Mouse (Mus musculus) B cell, adult 2 months (primary cell): ENCODE measurements at regions not wholly inside any gene's neighbourhood (a gene's known extent, or its start where the extent isn't known, plus 50 kb on each side); places are given as distances from the start of the nearest gene placed in this dataset.

Experiments used
- DNase-seq, 2 experiments: peaks; one replicate each; pipeline ENCODE4 v3.0.0; 2022

DNA sequence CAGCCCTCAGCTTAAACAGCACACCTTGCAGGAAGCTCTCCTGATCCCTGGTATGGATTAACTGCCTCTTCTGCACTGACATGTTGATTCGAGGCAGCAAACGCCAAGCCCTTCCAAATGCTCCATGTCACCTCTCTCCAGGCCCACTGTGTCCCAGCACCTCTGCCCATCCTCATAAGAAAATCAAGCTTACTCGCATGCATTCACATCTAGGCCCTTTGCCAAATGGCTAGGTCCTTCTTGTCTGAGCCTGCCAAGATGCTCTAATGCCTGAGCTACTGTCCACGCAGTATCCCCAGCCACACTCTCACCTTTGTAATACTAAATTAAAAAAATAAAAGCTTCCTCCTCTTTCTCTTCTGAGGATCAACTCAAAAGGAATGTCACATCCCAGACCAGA is 588.7 kb upstream of the Cdh11 start:
- no peak for DNase-seq

DNA sequence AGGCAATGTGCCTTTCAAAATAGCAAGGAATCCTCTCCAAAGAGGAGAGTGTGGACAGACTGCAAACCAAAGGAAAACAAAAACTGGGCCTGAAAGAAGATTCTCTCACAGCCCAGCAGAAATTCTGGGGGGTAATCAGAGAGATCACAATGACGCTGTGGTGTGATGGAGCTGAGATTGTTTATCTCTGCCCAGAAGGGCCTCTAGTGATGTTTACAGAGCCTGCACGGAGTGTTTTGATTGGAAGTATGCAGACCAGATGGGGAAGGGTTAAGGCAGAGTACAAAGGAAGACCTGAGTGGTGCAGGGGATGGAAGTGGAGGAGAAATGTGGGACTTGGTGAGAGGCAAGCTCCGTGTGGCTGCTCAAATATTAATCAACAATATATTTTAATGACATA is 593.1 kb upstream of the Cdh11 start:
- DNase-seq, result no peak

DNA sequence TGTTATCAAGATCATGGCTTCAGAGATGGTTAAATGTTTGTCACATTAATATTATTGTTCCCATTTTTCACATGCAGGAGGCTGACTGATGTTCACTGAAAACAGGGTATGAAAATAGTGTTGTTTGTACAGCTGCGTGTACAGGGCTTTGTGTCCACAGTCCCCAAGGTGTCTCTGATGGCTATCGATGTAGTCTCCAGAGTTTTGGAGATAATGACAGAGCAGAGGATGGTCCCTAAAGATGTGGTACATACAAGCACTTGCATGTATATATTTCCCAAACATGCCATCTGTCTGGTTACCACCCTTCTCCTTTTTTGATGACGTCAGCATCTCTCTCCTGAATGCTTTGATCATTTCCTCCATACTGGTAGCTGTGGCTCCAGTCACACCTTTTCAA is 596.1 kb upstream of the Cdh11 start:
- no peak for DNase-seq

DNA sequence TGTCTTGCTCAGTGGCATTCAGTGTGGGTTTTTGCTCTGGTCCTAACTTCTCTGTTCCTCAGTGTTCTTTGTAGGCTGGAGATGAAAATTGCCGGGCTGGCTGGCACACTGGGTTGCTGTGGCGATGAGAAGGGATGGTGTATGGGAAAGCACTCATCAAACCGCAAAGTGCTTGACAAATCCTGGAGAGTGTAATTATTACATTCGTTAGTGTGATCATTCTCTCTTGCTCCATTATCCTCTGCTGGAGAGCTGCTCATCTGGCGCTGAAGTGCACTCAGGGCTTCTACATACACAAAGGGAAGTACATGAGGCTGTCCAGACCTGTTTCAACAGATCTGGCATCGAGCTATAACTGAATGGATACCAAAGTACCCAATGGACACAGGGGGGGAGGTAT is 605.9 kb upstream of the Cdh11 start:
- DNase-seq, result no peak

DNA sequence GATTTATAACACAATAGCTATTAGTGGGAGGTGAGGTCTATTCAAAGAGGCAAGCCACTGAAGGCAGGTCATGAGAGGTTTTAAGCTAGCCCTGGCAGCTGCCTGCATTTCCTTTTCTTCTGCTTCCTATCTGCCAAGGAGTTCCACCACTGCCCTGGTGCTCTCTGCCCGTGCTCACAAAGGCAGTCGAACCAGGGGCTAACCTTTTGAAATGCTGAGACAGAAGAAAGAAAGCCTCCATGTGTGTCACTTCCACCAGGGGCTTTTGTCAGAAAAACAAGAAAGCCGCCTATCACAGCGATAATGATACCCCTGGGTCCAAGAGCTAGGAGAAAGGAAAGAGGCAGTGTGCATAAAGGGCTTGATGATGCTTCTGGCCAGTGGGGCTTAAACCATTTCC is 609.9 kb upstream of the Cdh11 start:
- DNase-seq, result no peak

DNA sequence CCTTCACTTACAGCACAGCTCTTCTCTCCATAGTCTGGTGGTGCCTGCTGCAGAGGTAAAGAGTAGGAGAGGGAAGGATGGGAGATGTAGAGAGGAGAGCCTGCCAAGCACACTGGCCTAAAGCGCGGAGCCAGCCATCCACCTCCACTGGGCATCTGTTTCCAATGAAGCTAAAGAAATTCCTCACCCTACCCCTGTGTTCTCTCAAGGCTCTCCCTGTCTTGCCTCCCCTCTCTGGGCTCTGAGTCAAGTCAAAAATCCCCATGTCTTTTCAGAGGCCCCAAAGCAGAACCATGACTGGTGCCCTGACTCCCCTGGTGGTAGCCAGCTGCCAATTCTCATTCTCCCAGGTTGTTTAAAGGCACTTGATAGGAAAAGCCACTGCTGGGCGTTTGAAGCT is 612.7 kb upstream of the Cdh11 start:
- no peak for DNase-seq

DNA sequence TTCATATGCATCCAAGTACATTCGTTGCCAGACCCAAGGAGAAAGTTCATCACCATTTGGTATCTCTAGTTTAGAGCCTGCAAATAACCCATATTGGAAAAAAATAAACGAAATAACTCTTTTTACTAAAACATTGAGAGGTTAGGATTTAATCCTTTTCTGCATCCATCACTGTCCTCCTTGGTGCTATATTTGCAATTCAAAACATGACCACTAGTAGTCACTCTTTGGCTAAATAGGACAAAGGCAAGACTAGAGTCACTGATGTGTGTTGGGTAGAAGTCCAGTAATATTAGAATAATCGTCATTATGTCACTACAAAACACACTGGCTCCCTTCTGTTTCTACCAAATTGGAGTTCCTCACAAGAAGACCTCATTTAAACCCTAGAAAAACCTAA is 614.0 kb upstream of the Cdh11 start:
- DNase-seq, result no peak

DNA sequence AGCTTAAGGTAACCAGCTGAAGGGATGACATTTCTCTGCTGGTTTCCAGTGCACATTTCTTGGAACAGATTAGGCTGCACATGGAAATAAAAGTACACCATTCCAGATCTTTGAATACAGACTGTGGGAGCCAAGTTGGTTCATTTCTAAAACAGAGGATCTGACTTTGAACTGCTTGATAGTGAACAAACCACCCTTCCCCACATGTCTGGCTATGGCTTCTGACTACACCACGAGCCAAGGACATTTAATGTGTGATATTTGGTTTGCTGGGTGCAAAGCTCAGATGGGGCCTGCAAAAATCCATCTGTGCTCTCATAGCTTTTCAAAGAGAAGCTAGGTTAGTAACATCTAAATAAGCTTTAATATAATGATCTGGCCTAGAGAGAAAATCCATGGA is 614.7 kb upstream of the Cdh11 start:
- no peak for DNase-seq

DNA sequence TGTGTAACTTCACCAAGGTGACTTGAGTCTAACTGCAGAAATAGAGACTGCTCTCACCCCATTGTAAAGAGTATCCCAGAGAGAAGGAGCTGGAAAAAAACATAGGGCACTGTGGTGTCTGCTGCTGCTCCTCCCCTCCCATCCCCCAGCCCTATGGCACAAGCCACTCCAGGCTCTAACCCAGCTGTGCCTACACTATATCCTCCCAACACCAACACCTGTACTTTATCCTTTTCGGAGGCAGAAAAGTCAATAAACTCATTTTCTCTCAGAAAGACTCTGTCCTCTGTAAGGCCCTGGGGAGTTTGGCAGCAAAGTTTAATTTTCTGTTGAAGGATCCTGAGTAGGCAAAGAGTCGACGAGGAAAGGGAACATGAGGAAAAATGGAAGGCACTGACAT is 617.3 kb upstream of the Cdh11 start:
- DNase-seq, result no peak

DNA sequence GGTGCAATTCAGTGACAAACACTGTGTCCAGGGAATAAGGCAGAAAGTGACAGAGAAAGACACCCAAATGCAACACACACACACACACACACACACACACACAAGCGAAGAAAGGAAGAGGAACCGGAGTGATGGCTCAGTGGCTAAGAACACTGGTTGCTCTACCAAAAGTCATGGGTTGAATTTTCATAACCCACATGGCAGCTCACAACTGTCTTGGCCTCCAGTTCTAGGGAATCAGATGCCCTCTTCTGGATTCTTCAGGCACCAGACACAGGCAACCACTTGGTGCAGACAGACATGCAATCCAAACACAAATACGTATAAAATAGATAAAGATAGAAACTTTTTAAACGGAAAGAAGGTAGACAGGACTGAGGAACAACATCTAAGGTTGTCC is 618.4 kb upstream of the Cdh11 start:
- no peak for DNase-seq

DNA sequence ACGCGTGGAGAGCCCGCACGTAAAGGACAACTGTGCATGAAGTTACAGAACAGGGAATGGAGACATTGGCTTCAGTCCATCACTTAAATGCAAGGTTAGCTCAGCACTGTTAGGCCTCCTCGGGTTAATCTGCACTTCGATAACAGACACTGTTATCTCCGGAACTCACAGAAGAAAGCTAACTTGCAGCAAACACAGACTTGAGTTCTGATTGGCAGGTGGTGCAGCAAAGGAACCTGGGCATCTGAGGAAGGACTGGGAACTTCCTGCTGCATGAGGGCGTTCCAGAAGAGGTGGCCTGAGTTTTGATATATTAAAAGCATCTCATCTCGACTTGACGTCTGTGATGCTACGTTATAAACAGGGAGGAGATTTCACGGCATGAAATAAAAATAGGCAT is 620.3 kb upstream of the Cdh11 start:
- DNase-seq, result no peak

DNA sequence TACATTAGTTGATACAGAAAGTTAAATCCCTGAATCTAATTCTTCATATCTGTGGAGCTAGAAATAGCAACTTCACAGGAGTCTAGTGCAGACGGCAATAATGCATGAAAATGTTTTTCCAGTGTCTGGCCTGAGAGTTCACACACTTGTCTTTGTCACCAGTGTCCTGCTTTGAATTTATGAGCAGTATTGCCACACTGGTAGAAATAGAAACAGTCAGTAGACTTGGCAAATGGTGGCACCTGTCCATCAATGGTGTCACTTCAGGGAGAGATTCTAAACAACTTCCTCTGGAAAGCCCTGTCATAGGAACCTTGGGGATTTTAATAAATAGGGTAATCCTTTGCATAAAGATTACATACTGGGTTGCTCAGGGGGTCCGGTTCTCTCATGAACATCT is 621.5 kb upstream of the Cdh11 start:
- no peak for DNase-seq

DNA sequence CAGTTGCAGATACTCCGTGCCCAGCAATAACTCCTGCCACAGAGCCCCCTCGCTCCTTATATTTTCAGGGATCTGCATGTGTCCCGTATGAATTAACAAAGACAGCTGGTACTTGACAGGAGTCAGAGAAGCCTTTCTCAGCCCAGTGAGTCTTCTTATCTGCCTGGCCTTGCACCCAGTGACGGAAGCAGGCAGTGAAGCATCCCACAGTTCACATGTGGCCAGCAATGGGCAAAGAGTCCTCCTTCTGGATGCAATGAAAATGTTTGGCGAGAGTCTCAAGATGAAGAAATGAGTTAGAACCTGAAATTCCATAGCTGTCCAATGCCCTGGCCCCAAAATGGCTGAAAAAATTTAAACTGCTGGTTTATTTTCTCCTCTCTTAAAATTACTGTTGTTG is 622.2 kb upstream of the Cdh11 start:
- DNase-seq, result no peak

DNA sequence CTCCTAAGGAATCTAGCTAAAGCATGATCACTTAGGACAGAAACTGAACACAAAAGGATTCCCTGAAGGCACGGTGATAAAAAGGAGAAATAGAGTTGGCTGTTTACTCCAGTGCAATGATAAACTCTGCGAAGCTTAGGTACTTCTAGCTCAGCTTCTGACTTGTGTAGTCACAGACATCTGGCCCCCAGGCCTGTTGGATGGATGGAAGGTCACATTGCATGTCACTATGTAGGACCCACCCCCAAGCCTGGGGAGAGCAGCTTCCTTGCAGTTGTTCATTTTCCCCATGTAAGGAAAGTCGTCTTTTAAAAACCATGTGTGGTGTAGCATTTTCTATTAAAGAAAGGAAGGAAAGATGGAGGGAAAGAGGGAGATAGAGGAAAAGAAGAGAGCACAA is 623.0 kb upstream of the Cdh11 start:
- DNase-seq, result no peak

DNA sequence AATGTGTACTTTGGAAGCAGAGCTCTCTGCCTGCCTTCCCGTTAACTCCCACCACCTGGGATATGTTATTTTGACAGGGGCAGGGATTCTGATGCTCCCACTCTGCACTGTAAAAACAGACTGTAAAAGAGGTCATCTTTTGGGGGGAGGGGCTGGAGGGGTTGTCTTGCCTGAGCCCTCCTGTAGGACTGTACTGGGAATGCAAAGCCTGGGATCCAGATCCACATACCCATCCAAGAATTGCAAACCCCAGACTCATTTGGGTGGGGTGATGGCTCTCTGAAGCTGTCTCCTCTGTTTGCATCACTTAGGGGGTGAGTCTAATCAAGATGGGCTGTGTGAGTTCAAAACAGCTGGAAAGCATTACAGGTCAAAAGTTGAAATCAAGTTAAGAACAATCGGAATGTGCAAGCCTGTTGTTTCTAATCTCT is 623.7 kb upstream of the Cdh11 start:
- no peak for DNase-seq

DNA sequence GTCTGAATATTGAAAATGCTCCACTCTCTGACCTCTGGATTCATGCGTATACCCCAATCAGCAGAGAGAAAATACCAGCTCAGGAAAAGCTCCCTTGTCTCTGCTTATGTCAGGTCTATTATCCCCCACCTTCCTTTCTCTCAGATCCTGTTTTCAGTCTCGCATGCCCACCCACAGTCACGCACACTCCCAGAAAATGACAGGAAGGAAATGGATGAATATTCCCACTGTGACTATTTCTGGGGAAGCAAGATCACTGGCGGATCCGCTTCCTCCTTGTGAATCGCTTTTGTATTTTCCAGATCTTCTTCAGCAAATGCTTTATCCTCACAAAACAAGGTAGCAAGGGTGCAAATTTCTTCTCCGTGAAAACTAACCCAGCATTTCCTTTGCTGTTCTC is 627.3 kb upstream of the Cdh11 start:
- no peak for DNase-seq

DNA sequence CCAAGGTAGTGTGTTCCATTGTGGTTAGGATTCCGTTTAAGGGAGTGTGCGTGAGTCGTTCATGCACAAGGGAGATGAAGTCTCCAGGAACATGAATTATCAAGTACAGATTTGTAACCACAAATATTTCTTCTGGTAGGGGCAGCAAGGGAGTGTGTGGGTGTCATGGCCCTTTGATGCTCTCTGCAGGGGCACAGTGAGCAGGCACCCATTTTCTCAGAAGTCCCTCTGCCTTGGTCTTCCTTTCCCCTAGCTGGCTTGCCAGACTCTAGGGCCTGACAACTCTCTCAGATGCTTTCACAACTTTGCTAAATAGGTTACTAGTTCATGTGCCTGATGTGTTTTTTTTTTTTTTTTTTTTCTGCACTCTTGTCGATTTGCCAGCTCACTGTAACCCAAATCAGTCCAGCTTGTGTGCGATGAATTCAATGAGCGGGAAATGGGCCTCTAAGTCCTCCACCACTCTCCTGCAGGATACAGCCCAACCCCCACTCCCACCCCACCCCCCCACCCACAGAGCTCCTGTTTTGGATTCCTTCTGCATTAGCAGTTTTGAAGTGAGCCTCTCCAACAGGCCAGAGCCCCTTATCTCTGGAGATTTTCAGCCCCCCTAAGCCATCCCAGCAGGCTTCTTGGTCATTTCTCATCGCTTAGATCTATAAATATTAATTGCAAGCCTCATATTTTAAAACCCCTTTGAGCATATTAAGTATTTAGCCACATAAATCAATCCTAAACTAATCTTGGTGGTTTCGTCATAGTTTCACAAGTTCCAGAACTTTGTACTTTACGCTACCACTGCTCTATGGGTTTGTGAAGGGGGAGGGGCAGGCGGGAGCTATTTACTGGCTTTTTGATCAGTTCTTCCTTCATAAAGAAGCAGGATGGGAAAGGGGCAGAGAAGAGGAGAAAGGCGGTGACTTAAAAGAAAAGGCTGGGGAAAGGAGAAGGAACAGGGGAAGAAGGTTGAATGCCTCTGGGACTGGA is 628.4 kb upstream of the Cdh11 start:
- no peak for DNase-seq

DNA sequence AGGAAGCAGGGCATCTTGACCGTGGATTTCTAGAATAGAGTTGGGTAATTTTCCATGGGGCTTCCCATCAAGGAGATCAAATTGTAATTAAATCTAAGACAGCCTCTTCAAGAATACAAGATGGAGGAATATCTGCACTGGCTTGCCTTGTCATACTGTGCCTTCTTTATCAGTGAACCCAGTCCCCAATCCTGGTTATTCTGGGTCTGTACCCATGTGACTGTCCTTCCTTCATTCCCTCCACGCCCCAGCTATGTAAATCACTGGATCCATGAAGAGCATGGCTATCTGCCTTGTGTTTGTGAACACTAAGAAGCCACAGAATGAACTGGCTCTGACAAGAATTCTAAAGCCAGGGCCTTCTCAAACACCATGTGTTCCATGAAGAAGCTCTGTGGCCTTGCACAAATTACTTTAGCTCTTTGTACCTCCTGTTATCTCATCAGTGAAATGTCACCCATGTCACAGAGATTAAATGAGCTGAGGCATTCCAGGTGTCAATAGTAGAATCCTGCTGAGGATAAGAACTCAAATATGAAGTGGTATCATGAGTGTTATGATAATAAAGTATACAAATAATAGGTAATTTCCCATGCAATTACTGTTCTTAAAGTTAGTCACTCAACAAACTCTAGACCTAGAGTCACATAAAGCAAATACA is 637.0 kb upstream of the Cdh11 start:
- no peak for DNase-seq

DNA sequence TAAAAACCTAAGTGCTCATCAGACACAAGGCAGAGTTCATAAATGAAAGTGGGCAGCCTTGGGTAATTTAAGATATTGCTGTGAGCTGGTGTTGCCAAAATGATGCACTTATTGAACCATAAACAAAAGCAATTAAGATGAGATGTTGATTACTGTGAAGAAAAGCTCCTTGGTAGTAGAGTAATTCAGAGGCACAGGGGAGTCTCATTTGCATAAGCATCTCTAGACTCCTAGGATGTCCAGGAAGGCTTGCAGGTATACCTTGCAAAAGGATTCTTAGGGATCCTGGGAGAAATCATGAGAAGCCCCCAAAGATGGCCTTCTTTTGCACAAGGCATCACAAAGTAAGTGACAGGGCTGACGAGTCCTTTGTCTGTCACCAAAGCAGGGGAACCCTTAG is 640.5 kb upstream of the Cdh11 start:
- no peak for DNase-seq

DNA sequence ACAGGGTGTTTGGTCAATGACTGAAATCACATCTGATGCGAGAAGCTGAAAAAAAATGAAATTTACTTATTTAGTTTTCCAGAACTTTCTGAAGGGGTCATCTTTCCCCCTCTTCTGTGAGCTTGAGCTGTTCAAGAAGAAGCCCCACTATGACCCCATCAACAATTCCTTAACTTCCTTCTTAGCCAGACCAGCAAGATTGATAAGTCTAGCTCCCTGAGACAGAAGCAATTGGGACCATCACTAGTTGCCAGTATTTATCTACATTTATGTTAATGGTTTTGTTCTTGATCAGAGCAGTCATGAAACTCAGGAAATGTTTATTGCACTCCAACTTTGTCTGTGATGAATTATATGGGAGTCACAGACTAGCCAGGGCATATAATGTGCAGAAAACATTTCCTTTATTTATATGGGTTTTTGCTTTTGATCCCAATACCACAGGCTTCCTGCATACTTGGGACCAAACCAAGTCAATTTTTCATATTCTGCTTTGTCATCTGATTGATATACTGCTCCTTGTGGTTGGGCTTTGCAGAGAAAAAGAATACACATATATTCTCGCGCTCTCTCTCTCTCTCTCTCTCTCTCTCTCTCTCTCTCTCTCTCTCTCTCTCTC is 645.5 kb upstream of the Cdh11 start:
- DNase-seq, result no peak

DNA sequence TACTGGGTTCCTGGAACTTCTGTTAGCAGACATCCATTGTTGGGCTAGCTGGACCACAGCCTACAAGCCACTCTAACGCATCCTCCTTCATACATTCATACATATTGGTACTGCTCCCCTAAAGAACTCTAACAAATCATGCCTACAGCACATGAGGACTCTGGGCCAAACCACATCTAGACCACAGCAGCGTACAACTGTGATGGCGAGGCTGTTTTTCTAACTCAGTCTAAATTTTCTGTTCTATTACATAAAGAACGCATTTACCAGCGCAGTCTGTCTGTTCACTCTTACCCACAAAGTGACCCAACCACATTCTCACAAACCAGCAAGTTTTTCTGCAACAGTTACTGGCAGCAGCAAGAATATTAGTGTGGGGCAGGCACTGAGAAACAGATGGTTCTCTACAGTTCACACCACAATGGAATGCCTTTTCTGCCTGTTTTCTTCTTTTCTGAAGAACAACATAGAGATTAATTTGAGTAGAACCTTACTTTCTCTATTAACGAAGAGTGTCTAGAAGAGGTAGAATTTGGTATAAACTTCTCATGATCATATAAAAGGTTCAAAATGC is 648.2 kb upstream of the Cdh11 start:
- no peak for DNase-seq

DNA sequence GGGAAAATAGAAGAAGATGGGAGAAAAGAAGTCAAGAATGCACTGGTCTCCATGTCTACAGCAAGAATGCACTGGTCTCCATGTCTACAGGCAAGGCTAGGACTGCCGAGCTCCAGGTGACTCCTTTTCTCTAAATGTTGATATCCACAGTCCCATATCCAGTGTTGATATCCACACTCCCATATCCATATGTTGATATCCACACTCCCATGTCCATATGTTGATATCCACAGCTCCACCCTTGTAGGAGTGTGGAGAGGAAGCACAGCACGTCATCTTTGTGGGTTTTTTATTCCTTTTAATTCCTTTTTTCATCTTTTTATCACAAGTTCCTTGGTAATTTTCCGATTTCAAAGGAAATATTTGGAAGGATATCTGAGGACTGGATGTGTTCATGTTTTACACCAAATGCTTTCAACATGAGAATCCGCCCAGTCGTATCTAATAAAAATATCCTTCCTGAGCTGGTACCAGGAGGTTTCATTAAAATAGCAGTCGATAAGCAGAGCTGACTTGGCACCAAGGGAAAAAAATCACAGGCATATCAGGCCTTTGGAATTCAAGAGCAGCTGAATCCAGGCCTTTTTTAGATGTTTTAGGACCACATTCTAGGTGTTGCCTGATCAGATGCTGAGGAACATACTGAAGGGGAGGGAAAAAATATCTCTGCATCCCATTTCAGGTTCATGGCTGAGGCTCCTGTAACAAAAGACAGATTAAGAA is 653.7 kb upstream of the Cdh11 start:
- DNase-seq, result no peak

DNA sequence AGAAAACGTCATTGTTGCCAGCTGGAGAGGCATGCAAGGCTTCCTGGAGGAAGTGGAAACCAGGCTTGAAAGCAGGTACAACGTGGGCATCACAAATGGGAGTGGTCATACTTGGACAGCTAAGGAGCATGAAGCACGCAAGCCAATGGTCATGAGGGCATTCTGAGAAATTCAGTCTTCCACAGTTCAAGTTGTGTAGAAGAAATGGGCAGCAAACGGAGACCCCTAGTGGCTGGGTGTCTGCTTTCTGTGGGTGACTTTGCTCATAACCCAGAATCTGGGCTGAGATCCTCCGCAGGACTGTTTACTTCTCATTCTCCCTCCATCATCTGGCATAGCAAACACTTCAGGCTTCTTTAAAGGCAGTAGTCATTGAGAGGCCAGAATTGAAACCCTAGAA is 655.7 kb upstream of the Cdh11 start:
- no peak for DNase-seq
